Mouse (Mus musculus) neural tube, embryonic 14.5 days (tissue): ENCODE measurements at regions not wholly inside any gene's neighbourhood (a gene's known extent, or its start where the extent isn't known, plus 50 kb on each side); places are given as distances from the start of the nearest gene placed in this dataset.

Source experiments
- ATAC-seq: fragments of 200-750 bp; cut with Nextera tagmentation; 2 replicates; pipeline ENCODE4 v1.8.0; 2017; ENCODE audit warnings: low read depth, mild to moderate bottlenecking, moderate TSS enrichment, moderate library complexity
- H3K27ac ChIP-seq: fragments of 300-500 bp; sonication (generic); 2 replicates; pipeline ENCODE4 v1.5.1; 2014; ENCODE audit warnings: low read depth, mild to moderate bottlenecking, control low read depth, low read length, moderate library complexity, mixed read lengths
- H3K27me3 ChIP-seq: fragments of 300-500 bp; sonication (generic); 2 replicates; pipeline ENCODE4 v1.6.1; 2014; ENCODE audit warnings: low read length; ENCODE audit not compliant: control insufficient read depth, insufficient read depth
- H3K36me3 ChIP-seq: fragments of 300-500 bp; sonication (generic); 2 replicates; pipeline ENCODE4 v1.6.1; 2014; ENCODE audit warnings: low read length, mixed read lengths; ENCODE audit not compliant: control insufficient read depth, insufficient read depth
- H3K4me1 ChIP-seq: fragments of 300-500 bp; sonication (generic); 2 replicates; pipeline ENCODE4 v1.6.1; 2014; ENCODE audit warnings: low read length; ENCODE audit not compliant: control insufficient read depth, insufficient read depth
- H3K4me2 ChIP-seq: fragments of 300-500 bp; sonication (generic); 2 replicates; pipeline ENCODE4 v1.6.1; 2014; ENCODE audit warnings: mild to moderate bottlenecking, low read depth, low read length, control low read depth
- H3K4me3 ChIP-seq: fragments of 300-500 bp; sonication (generic); 2 replicates; pipeline ENCODE4 v1.5.1; 2014; ENCODE audit warnings: low read depth, low read length, control low read depth, mixed read lengths
- H3K9ac ChIP-seq: fragments of 300-500 bp; sonication (generic); replicated peaks from 2 replicates; pipeline ENCODE4 v1.6.1; 2014; ENCODE audit warnings: low read depth, mild to moderate bottlenecking, control low read depth, low read length, mixed read lengths
- H3K9me3 ChIP-seq: fragments of 300-500 bp; sonication (generic); 2 replicates; pipeline ENCODE4 v1.6.1; 2016; ENCODE audit warnings: low read length; ENCODE audit not compliant: control insufficient read depth
- WGBS: fragments of 180-500 bp; shearing (Covaris S2); extraction: QIAGEN DNeasy Blood & Tissue Kit; methylation state at CpG from one replicate; pipeline ENCODE4 v1.1.7; 2014; 5-methylcytosine and 5-hydroxymethylcytosine counted together

- 84% methylated on average over 9 of the region's 9 CpGs for WGBS
Measured at GRCm38 (mm10) chr2:171630101-171630715, 413.1 kb downstream of the Cbln4 start.

DNA sequence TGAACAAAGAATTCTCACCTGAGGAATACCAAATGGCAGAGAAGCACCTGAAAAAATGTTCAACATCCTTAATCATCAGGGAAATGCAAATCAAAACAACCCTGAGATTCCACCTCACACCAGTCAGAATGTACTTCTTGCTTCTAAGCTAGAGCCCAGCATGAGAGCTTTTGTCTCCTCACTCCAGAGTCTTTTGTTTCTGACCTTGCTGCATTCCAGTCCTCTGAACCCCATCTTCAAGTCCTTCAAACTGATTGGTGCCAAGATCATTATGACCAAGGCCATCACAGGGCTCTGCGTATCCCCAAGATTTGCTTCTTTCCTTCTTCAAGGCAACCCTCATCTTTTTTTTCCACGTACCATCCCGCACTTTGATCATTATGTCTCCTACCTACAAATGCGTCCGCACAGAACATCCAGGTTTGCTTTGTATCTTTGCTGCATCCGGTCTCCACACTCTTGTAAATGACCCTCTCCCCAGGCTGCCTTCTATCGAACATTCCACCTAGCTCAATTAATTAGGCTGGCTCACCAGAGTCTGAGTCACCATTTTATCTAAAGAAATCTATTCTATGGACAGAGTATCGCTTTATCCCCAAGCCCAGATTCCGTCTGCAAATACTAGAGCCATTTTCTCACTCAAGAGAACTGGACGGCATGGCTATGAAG, 414.9 kb downstream of the Cbln4 start:
- no peak overlapping the region for H3K4me3 ChIP-seq
- no peak overlapping the region for H3K9ac ChIP-seq
- H3K4me2 ChIP-seq: no peak overlapping the region
- ATAC-seq: no peak
- no peaks in the 10 kb centered on the region for H3K36me3 ChIP-seq
- no peaks in the 10 kb centered on the region for H3K9me3 ChIP-seq
- no peaks in the 10 kb centered on the region for H3K4me1 ChIP-seq
- H3K27ac ChIP-seq: no peak overlapping the region
- H3K27me3 ChIP-seq: no peaks in the 10 kb centered on the region
- 92% methylated on average over 10 of the region's 10 CpGs for WGBS

More at GRCm38 (mm10) chr2:171630101-171630715, 413.1 kb downstream of the Cbln4 start:
- ATAC-seq: no peak
- H3K36me3 ChIP-seq: no peaks in the 10 kb centered on the region
- H3K9ac ChIP-seq: no peak overlapping the region
- H3K4me3 ChIP-seq: no peak overlapping the region
- no peaks in the 10 kb centered on the region for H3K4me1 ChIP-seq
- H3K4me2 ChIP-seq: no peak overlapping the region
- no peak overlapping the region for H3K27ac ChIP-seq
- H3K9me3 ChIP-seq: no peaks in the 10 kb centered on the region
- H3K27me3 ChIP-seq: no peaks in the 10 kb centered on the region

GRCm38 (mm10) chr2:171620668-171621067, 422.6 kb downstream of the Cbln4 start:
- H3K9ac ChIP-seq: no peak overlapping the region
- H3K4me3 ChIP-seq: no peak overlapping the region
- no peak overlapping the region for H3K4me2 ChIP-seq
- no peak overlapping the region for H3K27ac ChIP-seq
- H3K36me3 ChIP-seq: no peaks in the 10 kb centered on the region
- ATAC-seq: peak; percentile 79
- no peaks in the 10 kb centered on the region; the same call in 1 of the 2 replicates for H3K27me3 ChIP-seq
- 32% methylated on average over 5 of the region's 5 CpGs for WGBS
- H3K4me1 ChIP-seq: no peaks in the 10 kb centered on the region
- H3K9me3 ChIP-seq: no peaks in the 10 kb centered on the region

- Histone ChIP-seq H3K9me3 (no peaks in the 10 kb centered on the region), H3K9ac (no peak overlapping the region), H3K36me3 (no peaks in the 10 kb centered on the region), H3K4me3 (no peak overlapping the region), H3K4me1 (no peaks in the 10 kb centered on the region), H3K27me3 (no peaks in the 10 kb centered on the region; the same call in 1 of the 2 replicates), H3K4me2 (no peak overlapping the region), H3K27ac (no peak overlapping the region)
- WGBS: 69% methylated on average over 2 of the region's 2 CpGs
- ATAC-seq: peak; percentile 70
Measured at GRCm38 (mm10) chr2:171620253-171620652, 423.0 kb downstream of the Cbln4 start.

DNA sequence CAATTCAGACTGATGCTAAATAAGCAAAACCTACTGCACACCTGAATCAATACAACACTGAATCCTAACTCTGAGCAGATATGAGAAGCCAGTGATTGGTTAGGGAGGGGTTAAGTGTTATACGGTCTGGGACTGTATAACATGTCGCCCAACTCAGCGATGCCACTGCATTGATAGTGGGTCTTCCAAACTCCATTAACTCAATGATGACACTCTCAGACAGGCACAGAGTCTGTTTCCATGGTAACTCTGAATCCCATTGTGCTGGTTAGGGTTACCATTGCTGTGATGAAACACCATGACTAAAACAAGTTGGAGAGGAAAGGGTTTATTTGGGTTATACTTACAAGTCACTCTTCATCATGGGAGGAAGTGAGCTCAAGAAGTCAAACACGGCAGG, 424.5 kb downstream of the Cbln4 start:
- Histone ChIP-seq H3K4me2 (no peak overlapping the region), H3K9ac (no peak overlapping the region), H3K27me3 (no peaks in the 10 kb centered on the region; the same call in 1 of the 2 replicates), H3K27ac (no peak overlapping the region), H3K4me3 (no peak overlapping the region), H3K36me3 (no peaks in the 10 kb centered on the region), H3K4me1 (no peaks in the 10 kb centered on the region), H3K9me3 (no peaks in the 10 kb centered on the region)
- 69% methylated on average over 4 of the region's 4 CpGs for WGBS
- no peak for ATAC-seq

GRCm38 (mm10) chr2:171618333-171618732, 424.9 kb downstream of the Cbln4 start:
- no peak for ATAC-seq
- Histone ChIP-seq H3K4me2 (no peak overlapping the region), H3K36me3 (no peaks in the 10 kb centered on the region), H3K4me3 (no peak overlapping the region), H3K9me3 (no peaks in the 10 kb centered on the region), H3K9ac (no peak overlapping the region), H3K27me3 (no peaks in the 10 kb centered on the region; the same call in 1 of the 2 replicates), H3K27ac (no peak overlapping the region), H3K4me1 (no peaks in the 10 kb centered on the region)
- WGBS: 83% methylated on average over 9 of the region's 9 CpGs

- no peaks in the 10 kb centered on the region; the same call in 1 of the 2 replicates for H3K27me3 ChIP-seq
- no peak for ATAC-seq
- H3K4me1 ChIP-seq: no peaks in the 10 kb centered on the region
- H3K36me3 ChIP-seq: no peaks in the 10 kb centered on the region
- no peak overlapping the region for H3K4me2 ChIP-seq
- H3K4me3 ChIP-seq: no peak overlapping the region
- no peak overlapping the region for H3K9ac ChIP-seq
- H3K27ac ChIP-seq: no peak overlapping the region
- no peaks in the 10 kb centered on the region for H3K9me3 ChIP-seq
- WGBS: 66% methylated on average over 2 of the region's 2 CpGs
Measured at GRCm38 (mm10) chr2:171615462-171615861, 427.8 kb downstream of the Cbln4 start.

- Histone ChIP-seq H3K9me3 (no peaks in the 10 kb centered on the region), H3K27ac (no peak overlapping the region), H3K27me3 (no peaks in the 10 kb centered on the region), H3K36me3 (no peaks in the 10 kb centered on the region), H3K4me2 (no peak overlapping the region), H3K9ac (no peak overlapping the region), H3K4me3 (no peak overlapping the region), H3K4me1 (no peaks in the 10 kb centered on the region)
- 69% methylated on average over 5 of the region's 5 CpGs for WGBS
- no peak for ATAC-seq
Measured at GRCm38 (mm10) chr2:171605064-171605463, 438.2 kb downstream of the Cbln4 start.

- 74% methylated on average over 5 of the region's 5 CpGs for WGBS
Measured at GRCm38 (mm10) chr2:171595240-171595639, 448.0 kb downstream of the Cbln4 start.

More at GRCm38 (mm10) chr2:171595240-171595639, 448.0 kb downstream of the Cbln4 start:
- Histone ChIP-seq H3K27me3 (no peaks in the 10 kb centered on the region), H3K4me3 (no peak overlapping the region), H3K9ac (no peak overlapping the region), H3K4me1 (no peaks in the 10 kb centered on the region), H3K27ac (no peak overlapping the region), H3K9me3 (no peaks in the 10 kb centered on the region), H3K36me3 (no peaks in the 10 kb centered on the region), H3K4me2 (no peak overlapping the region)
- no peak for ATAC-seq
